In the genomic region with DNA sequence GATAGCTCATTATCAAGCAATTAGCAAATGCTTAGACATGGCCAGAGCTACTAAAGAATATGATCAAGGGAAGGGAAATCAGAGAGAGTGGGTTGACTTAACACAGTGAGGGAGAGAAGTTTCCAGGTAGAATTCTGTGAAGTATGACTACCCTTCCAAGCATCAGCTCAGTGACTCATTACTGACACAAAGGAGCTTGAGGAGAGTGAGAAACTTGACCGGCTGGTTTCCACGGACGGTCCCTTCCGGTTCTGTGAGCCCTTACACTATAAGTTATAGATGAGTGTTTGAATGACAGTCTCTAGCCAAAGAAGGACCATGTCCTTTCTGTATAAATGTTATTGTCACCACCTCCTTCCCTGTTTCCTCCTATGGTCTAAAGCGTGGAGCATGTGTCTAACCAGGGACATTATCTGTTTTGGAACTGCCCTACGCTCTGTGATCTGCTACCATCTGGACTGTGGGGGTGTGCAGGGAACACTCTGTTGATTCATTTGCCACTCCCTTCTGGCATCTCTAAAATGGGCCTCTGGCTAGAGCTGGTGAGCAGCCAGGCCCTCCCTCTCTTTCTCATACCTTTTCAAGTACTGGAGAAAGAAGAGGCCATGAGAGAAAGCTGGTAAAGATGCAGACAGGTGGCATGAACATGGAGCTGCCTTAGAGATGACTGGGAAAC, we compare ENCODE assay signal across 17 mouse cellular contexts.
DNase-seq lines count a peak whose midpoint lies in the region; ATAC-seq and TF ChIP-seq lines count a peak whose summit lies in the region.
"Had no signal": no experiment of that assay in that cellular context is flagged by ENCODE, and none has a peak within 500 bp of the region (broad histone marks: within the 10 kb centered on the region; RNA-seq: fewer than 3 reads in every experiment).

No protein-coding gene starts in this region.

- H3K4me1 ChIP-seq in liver, embryonic 11.5 days (replicated peaks; ENCODE audit: control insufficient read depth, insufficient read depth, low read length), result no peaks in the 10 kb centered on the region
- H3K4me1 ChIP-seq: limb, embryonic 15.5 days; neural tube, embryonic 13.5 days had no signal

- intact Hi-C loops in left cerebral cortex, adult 2 months (cut with DNase I), result loop anchor here (1.0 to 5.0 kb wide), 4 partner anchors 8 to 115 kb away; no protein-coding TSS in a partner anchor

- no peak overlapping the region for H3K9ac ChIP-seq in liver, embryonic 11.5 days (ENCODE audit: low read depth, low read length)
- H3K9ac ChIP-seq: limb, embryonic 15.5 days; neural tube, embryonic 13.5 days had no signal

- peak overlapping the region; percentile 12; the same call in 1 of the 2 replicates for H3K27ac ChIP-seq in left cerebral cortex, adult 2 months
- H3K27ac ChIP-seq in liver, embryonic 11.5 days (ENCODE audit: low read depth, low read length), result no peak overlapping the region
- H3K27ac ChIP-seq: limb, embryonic 15.5 days; macrophage; neural tube, embryonic 13.5 days had no signal

- no peaks in the 10 kb centered on the region for H3K36me3 ChIP-seq in liver, embryonic 11.5 days (ENCODE audit: control insufficient read depth, insufficient read depth, low read length)
- H3K36me3 ChIP-seq: limb, embryonic 15.5 days; neural tube, embryonic 13.5 days had no signal

- H3K27me3 ChIP-seq in liver, embryonic 11.5 days (replicated peaks; ENCODE audit: control insufficient read depth, insufficient read depth, low read length), result no peaks in the 10 kb centered on the region
- H3K27me3 ChIP-seq: limb, embryonic 15.5 days; neural tube, embryonic 13.5 days had no signal

- no peak for ATAC-seq in liver, embryonic 11.5 days (replicated peaks; ENCODE audit: low FRiP score)
- ATAC-seq: CD4-positive, CD25-positive, alpha-beta regulatory T cell, adult 4 months; midbrain, embryonic 16.5 days had no signal

- H3K4me3 ChIP-seq in left cerebral cortex, adult 2 months, result no peak overlapping the region
- no peak overlapping the region for H3K4me3 ChIP-seq in liver, embryonic 11.5 days (ENCODE audit: low read depth, low read length)
- H3K4me3 ChIP-seq: limb, embryonic 15.5 days; neural tube, embryonic 13.5 days had no signal

- no peak overlapping the region for H3K4me2 ChIP-seq in liver, embryonic 11.5 days
- H3K4me2 ChIP-seq: limb, embryonic 15.5 days; neural tube, embryonic 13.5 days had no signal

- 85% methylated on average over 6 of the region's 6 CpGs for WGBS in liver, embryonic 11.5 days

- no peaks in the 10 kb centered on the region for H3K9me3 ChIP-seq in liver, embryonic 11.5 days (ENCODE audit: control insufficient read depth, low read length)
- H3K9me3 ChIP-seq: limb, embryonic 15.5 days; neural tube, embryonic 13.5 days had no signal

- TF ChIP-seq CTCF in left cerebral cortex, adult 2 months (IDR thresholded peaks at IDR 0.05), result no peak

- peak; percentile 91 for DNase-seq in right cerebral cortex, adult 18-20 months
- no peak for DNase-seq in right cerebral cortex, postnatal 4 days
- DNase-seq in frontal cortex, postnatal 14 days (ENCODE audit: low spot score in 2 of 2), result peak; percentile 37
- DNase-seq in left cerebral cortex, adult 2 months (ENCODE audit: extremely low spot score in 1 of 2, low spot score in 2 of 2), result peak; percentile 43 to 77
- DNase-seq in thymus, postnatal 25 days, result no peak
- DNase-seq in retina, embryonic 14.5 days (ENCODE audit: low spot score), result no peak
- DNase-seq in liver, embryonic 11.5 days (ENCODE audit: low spot score), result no peak
- DNase-seq: adrenal gland, adult 2 months; gastrocnemius, postnatal 25 days; heart, postnatal 14 days; kidney, postnatal 10 days; thymus, adult 18-20 months had no signal

Comparison
In these comparisons a context has a peak if more than half of its experiments do, and no peak if none do; other contexts are left out.
1. DNase-seq: peak in right cerebral cortex, adult 18-20 months (single experiment), frontal cortex, postnatal 14 days (2 of 2) and left cerebral cortex, adult 2 months (2 of 2); none in right cerebral cortex, postnatal 4 days (single experiment), thymus, postnatal 25 days (single experiment), retina, embryonic 14.5 days (single experiment) and liver, embryonic 11.5 days (single experiment).